Mouse (Mus musculus) frontal cortex, postnatal 25 days (tissue): ENCODE results near the gene Chrm1.

Source experiments
- DNase-seq, 2 experiments: peaks; one replicate each; pipeline ENCODE4 v3.0.0; 2022; ENCODE audit warnings: low spot score in 2 of 2

The Chrm1 gene

DNA sequence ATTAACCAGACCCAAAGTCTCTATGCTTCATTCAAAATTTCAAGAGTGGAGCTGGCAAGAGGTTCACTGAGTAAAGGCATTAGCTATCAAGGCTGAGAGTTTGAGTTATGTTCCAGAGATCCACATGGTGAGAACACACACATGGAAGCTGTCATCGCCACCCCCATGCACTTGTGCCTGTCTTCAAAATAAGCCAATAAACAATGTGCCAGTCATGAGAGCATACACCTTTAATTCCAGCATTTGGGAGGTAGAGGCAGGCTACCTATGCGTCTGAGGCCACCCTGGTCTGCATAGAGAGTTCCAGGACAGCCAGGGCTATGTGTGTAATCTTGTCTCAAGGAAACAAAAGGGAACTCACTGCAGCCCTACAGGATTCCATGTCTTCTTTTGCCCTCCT is 20.0 kb downstream of the Chrm1 start:
- no peak for DNase-seq

- DNase-seq: no peak
These were observed 28.4 kb downstream of the Chrm1 start for GRCm38 (mm10) chr19:8691871-8692539.

DNA sequence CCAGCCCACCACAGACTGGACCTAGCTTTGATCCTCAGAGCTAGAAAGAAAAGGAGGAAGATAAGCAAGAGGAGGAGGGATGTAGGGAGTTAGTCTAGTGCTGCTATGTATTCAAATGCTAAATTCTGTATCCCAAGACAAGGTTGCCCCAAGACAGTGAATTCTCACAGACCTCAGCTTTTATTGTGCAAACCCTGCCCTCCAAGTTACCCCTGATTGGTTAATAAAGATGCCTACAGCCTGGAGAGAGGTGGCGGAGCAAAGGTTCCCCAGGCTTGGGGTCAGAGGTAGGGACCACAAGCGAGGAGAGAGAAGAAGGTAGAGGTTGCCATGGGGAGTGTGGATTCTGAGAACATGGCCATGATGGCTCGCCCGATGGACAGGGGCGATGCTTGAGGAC is 29.2 kb downstream of the Chrm1 start:
- no peak for DNase-seq

- no peak for DNase-seq
These were observed 31.7 kb downstream of the Chrm1 start for GRCm38 (mm10) chr19:8695330-8695729.

DNA sequence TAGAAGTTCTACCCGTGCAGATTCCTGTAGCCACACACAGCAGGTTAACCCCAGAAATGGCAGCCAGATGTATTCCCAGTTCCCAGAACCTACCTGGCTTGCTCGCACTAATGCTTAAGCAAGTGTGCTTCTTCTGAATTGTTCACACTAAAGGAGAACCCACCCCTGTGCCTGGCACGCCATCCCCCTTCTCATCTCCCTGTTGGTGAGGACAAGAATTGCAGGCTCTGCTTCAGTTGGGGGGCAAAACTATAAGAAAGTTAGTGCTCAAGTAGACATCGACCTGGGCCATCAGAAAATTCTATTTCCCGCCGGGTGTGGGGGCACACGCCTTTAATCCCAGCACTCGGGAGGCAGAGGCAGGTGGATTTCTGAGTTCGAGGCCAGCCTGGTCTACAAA is 36.1 kb downstream of the Chrm1 start:
- DNase-seq: no peak

DNA sequence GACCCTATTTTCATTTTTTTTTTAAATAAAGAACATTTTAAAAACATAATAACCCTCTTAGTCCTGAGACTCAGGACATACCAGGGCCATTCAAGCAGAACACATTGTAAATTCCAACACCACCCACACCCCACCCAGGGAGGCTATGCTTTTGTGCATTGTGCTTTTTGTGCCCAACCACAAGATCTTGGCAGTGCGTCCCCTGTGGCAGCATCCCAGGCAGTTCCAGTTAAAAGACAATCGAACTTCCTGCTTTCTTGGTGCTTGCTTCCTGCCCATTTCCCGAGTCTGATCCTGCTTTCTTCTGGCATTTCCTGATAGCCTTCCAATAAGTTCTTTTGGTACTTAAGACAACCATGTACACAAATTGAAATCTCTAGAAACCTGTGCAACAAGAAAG is 38.9 kb downstream of the Chrm1 start:
- DNase-seq: no peak

GRCm38 (mm10) chr19:8703571-8703970 is 40.0 kb downstream of the Chrm1 start:
- DNase-seq: no peak

- no peak for DNase-seq
These were observed 41.6 kb downstream of the Chrm1 start for GRCm38 (mm10) chr19:8705026-8705708.

DNA sequence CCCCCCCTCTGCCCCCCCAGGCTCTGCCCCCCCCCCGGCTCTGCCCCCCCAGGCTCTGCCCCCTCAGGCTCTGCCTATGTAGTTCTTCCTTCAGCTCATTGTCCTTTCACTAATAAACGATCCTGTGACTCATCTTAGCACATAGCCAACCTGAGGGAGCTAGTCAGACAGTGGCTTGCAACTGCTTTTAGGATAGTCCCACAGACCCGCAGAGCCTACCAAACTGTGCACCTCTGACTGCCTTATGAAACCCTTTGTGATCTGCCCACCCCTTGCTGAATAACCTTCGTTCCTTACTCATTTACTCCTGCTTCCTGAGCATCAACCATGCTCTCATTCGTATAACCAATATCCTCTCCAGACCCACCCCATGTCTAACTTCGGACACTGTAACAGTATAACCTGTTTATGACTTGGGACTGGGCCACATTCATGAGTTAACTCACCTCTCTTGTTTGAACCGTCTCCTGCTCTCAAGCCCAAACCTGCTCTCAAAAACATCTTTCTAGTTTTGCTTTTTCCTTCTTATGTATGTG is 42.6 kb downstream of the Chrm1 start:
- no peak for DNase-seq

DNA sequence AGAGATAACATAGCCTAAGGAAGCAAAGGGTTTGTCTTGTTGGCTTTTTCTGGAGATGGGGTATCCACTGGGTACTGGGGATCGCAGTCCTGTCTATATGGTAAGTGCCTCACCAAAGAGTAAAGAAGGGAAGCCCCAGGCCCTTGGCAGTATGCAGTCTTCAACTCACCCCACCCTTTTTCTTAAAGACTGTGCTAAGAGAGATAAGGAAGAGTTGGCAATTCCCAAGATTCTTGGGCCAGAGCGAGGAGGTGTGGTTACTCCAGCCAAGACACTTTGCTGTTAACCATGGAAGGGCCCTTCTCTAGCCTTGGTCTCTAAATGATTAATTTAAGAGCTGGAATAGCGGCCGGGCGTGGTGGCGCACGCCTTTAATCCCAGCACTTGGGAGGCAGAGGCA is 43.3 kb downstream of the Chrm1 start:
- DNase-seq: no peak

- no peak for DNase-seq
These were observed 45.4 kb downstream of the Chrm1 start for GRCm38 (mm10) chr19:8708954-8709353.

DNA sequence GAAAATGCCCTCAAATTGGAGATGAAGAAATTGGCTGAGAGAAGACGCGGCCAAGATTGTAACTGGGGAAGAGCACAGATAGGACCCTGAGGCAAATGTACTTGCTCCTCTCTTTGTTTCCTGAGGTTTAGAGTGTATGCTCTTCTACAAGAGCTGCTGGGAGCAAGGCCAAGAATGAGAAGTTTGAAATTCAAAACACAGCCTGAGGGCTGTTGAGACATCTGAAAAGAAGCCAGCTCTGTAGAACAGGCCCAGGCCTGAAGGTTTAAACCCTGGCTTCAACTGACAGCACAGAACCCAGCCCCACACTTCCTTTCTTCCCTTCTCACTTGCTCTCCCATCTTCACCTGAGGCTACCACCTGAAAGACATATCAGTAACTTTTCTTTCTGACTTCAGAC is 46.5 kb downstream of the Chrm1 start:
- no peak for DNase-seq

DNA sequence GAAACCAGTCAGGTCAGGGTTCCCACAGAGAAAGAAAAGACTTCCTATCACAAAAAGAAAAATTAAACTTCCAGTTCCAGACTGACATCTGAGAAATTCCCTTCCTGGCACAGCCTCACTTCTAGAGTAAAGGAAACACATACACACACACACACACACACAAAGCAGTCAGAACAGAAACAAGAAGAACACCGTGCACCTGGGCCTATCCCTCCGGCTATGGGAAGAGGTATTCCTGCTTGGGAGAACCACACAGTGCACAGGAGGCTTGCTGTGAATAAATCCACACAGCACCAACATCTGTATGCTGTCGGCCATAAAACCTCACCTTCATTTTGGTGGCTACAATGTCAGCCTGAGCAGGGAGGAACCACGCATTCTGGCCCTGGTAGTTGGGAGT is 47.9 kb downstream of the Chrm1 start:
- no peak for DNase-seq

- no peak for DNase-seq
These were observed 48.6 kb downstream of the Chrm1 start for GRCm38 (mm10) chr19:8711949-8712869.

DNA sequence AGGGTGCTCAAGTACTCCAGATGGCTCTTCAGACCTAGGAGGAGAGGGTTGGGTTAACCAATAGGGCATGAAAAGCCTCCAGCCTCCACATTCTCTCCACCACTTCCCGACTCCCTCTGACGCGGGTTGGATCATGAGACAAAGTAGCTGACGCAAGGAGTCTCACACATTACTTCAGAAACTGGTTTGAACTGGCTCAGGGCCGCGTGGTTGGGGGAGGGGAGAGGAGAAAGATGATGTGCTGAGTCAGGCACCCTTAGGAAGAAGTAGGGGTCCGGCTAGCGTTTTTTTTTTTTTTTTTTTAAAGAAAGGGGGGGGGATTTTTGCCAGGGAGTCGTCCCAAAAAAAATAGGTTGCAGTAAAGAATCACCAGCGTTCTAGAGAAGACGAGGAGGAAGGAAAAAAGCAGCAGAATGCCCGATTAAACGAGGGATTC is 49.3 kb downstream of the Chrm1 start:
- peak; percentile 23 to 49 for DNase-seq

- peak; percentile 89 to 94 for DNase-seq
These were observed 49.9 kb downstream of the Chrm1 start for GRCm38 (mm10) chr19:8713306-8713996.

DNA sequence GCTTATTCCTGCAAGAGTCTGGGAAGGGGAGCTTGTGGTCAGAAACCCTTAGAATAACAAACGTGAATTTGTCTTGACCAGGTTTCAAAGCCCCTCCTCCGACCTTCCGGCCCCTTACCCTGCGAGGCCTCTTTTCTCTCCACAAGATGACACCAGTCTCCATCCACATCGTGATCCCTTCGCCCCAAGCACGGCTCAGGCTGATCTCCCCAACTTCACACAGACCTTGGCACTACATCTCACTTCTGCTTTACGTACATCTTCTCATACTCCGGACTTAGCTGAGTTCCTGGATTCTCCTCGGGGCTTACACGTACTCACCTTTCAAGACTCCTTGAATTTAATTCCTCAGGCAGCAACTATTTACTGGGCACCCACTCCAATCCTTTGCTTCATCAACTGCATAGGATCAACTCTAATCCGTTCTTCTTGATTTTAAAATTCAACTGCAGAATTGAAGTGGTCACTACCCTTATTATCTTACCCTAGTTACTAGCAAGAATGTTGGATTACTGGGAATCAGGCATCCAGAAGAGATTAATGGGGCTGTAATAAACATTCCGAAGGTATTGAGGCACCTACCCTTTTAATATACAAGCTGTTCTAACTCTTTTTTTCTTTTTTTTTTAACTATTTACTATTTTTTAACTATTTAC is 50.5 kb downstream of the Chrm1 start:
- DNase-seq: no peak

DNA sequence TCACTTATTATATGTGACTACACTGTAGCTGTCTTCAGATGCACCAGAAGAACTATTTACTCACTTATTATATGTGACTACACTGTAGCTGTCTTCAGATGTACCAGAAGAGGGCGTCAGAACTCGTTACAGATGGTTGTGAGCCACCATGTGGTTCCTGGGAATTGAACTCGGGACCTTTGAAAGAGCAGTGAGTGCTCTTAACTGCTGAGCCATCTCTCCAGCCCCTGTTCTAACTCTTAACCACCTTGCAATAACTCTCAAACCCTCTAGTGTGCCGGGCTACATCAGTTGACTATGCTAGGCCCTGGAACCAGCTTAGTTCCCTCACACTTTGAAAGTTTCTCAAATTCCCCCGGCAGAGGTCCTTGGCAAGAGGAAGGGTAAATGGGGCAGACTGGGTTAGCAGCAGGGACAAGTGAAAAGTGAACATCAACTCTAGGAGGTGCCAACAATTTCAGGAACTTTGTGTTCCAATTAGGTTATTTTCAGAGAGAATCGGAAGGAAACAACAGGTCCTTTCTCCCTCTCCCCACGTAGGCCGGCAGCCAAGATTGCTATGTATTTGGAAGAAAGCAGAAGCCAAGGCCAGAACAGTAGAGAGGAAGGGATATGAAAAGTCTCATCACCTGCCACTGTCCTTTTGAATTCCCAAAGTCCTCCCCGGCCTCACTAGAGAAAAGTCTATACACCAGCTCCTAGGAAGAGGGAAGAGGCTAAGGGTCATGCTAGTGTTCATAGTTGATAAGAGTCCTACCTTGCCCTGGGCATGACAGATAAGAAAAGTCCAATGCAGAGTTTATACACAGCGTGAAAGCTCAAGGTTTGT is 51.3 kb downstream of the Chrm1 start:
- no peak for DNase-seq

- DNase-seq: no peak
These were observed 52.5 kb downstream of the Chrm1 start for GRCm38 (mm10) chr19:8715868-8716766.
